In the genomic region with DNA sequence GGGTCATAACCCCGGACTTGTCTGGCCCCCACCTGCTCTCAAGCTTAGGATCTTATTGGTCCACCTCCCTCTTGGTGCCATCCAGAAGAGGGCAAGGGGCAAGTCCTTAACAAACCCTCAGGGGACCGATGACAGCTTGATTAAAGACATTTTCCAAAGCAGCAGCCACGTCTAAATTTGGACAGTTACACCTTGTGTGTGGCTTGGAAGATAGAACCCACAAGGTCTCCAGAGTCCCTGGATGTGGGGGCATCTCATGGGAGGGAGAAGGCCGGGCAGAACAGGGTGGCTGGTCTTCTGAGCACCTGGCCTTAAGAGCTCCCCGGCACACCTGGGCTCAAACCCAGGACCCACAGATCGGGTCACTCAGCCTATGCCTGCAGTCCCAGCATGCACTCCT, we compare ENCODE assay signal across 22 mouse cellular contexts. TPM values are rescaled to one million over a fixed set of nuclear protein-coding genes. Genes with fewer than 3 reads are reported as not detected.
DNase-seq lines count a peak whose midpoint lies in the region; ATAC-seq and TF ChIP-seq lines count a peak whose summit lies in the region.
"Had no signal": no experiment of that assay in that cellular context is flagged by ENCODE, and none has a peak within 500 bp of the region (broad histone marks: within the 10 kb centered on the region; RNA-seq: fewer than 3 reads in every experiment).

No protein-coding gene starts in this region.

- H3K27me3 ChIP-seq in heart, embryonic 11.5 days (ENCODE audit: control insufficient read depth, insufficient read depth, low read length) = no peaks in the 10 kb centered on the region
- H3K27me3 ChIP-seq in heart, embryonic 16.5 days (ENCODE audit: control insufficient read depth, insufficient read depth, low read length) = no peaks in the 10 kb centered on the region
- H3K27me3 ChIP-seq in intestine, embryonic 16.5 days (replicated peaks; ENCODE audit: control insufficient read depth, insufficient read depth, low read length) = no peaks in the 10 kb centered on the region
- no peaks in the 10 kb centered on the region for H3K27me3 ChIP-seq in stomach, postnatal 0 days (ENCODE audit: control insufficient read depth, insufficient read depth, low read length)
- H3K27me3 ChIP-seq: kidney, embryonic 15.5 days; neural tube, embryonic 12.5 days had no signal

- peak overlapping the region; percentile 62 for H3K4me3 ChIP-seq in heart, embryonic 11.5 days (ENCODE audit: low read depth, low read length)
- peak overlapping the region; percentile 67 for H3K4me3 ChIP-seq in heart, embryonic 16.5 days (ENCODE audit: low read length)
- H3K4me3 ChIP-seq in intestine, embryonic 16.5 days (ENCODE audit: low read length) = peak overlapping the region; percentile 36
- peak overlapping the region; percentile 47 for H3K4me3 ChIP-seq in stomach, postnatal 0 days (ENCODE audit: low read depth, low read length)
- H3K4me3 ChIP-seq: embryonic facial prominence, embryonic 10.5 days; hindbrain, embryonic 12.5 days; kidney, embryonic 15.5 days; limb, embryonic 12.5 days; liver, embryonic 12.5 days; neural tube, embryonic 12.5 days had no signal

- H3K4me2 ChIP-seq in heart, embryonic 11.5 days = peak overlapping the region; percentile 76
- H3K4me2 ChIP-seq in heart, embryonic 16.5 days (ENCODE audit: low read depth, low read length) = peak overlapping the region; percentile 74
- peak overlapping the region; percentile 20; the same call in 1 of the 2 replicates for H3K4me2 ChIP-seq in intestine, embryonic 16.5 days (ENCODE audit: low read depth, low read length)
- peak overlapping the region; percentile 50 for H3K4me2 ChIP-seq in stomach, postnatal 0 days (replicated peaks; ENCODE audit: low read depth)
- H3K4me2 ChIP-seq: hindbrain, embryonic 12.5 days; kidney, embryonic 15.5 days; limb, embryonic 12.5 days; liver, embryonic 12.5 days; midbrain, embryonic 11.5 days; neural tube, embryonic 12.5 days had no signal

- H3K9ac ChIP-seq in heart, embryonic 11.5 days (ENCODE audit: low read depth, low read length) = peak overlapping the region; percentile 97
- peak overlapping the region; percentile 86 for H3K9ac ChIP-seq in heart, embryonic 16.5 days (ENCODE audit: low read length)
- H3K9ac ChIP-seq in intestine, embryonic 16.5 days (ENCODE audit: low read depth, low read length) = no peak overlapping the region
- peak overlapping the region; percentile 8; the same call in 1 of the 2 replicates for H3K9ac ChIP-seq in stomach, postnatal 0 days (ENCODE audit: low read length)
- H3K9ac ChIP-seq: hindbrain, embryonic 12.5 days; kidney, embryonic 15.5 days; limb, embryonic 12.5 days; liver, embryonic 12.5 days; neural tube, embryonic 12.5 days had no signal

- no peak for TF ChIP-seq CTCF in stomach, postnatal 0 days (IDR thresholded peaks at IDR 0.05; ENCODE audit: low read depth)

- peaks cover 26% of the 10 kb centered on the region for H3K4me1 ChIP-seq in heart, embryonic 11.5 days (ENCODE audit: control insufficient read depth, insufficient read depth, low read length)
- H3K4me1 ChIP-seq in heart, embryonic 16.5 days (ENCODE audit: control insufficient read depth, insufficient read depth, low read length) = peaks cover 23% of the 10 kb centered on the region
- H3K4me1 ChIP-seq in intestine, embryonic 16.5 days (ENCODE audit: control insufficient read depth, insufficient read depth, low read length) = no peaks in the 10 kb centered on the region
- H3K4me1 ChIP-seq in stomach, postnatal 0 days (replicated peaks; ENCODE audit: control insufficient read depth, insufficient read depth) = no peaks in the 10 kb centered on the region
- H3K4me1 ChIP-seq: liver, embryonic 12.5 days had no signal

- DNase-seq in heart, adult 8-10 months (ENCODE audit: low spot score) = no peak
- DNase-seq in stomach, postnatal 0 days (ENCODE audit: low spot score) = no peak
- no peak for DNase-seq in cerebellum, adult 9-10 months
- no peak for DNase-seq in retina, embryonic 14.5 days (ENCODE audit: low spot score)
- DNase-seq: adrenal gland, adult 2 months; cerebellum, adult 2 months; right cerebral cortex, adult 18-20 months; spleen, adult 18-20 months; thymus, postnatal 14 days had no signal

- WGBS in heart, embryonic 11.5 days (ENCODE audit: insufficient replicate concordance) = 38% methylated on average over 6 of the region's 6 CpGs
- WGBS in heart, embryonic 16.5 days = 34% methylated on average over 6 of the region's 6 CpGs
- 65% methylated on average over 6 of the region's 6 CpGs for WGBS in intestine, embryonic 16.5 days
- WGBS in stomach, postnatal 0 days = 51% methylated on average over 6 of the region's 6 CpGs

- H3K27ac ChIP-seq in heart, embryonic 11.5 days (ENCODE audit: low read depth, low read length) = peak overlapping the region; percentile 92
- peak overlapping the region; percentile 98 for H3K27ac ChIP-seq in heart, embryonic 16.5 days (ENCODE audit: low read length)
- H3K27ac ChIP-seq in intestine, embryonic 16.5 days (ENCODE audit: low read length) = no peak overlapping the region
- peak overlapping the region; percentile 59; the same call in 1 of the 2 replicates for H3K27ac ChIP-seq in stomach, postnatal 0 days (replicated peaks)
- H3K27ac ChIP-seq: embryonic facial prominence, embryonic 10.5 days; hindbrain, embryonic 12.5 days; kidney, embryonic 15.5 days; limb, embryonic 12.5 days; liver, embryonic 12.5 days; neural tube, embryonic 12.5 days had no signal

- H3K36me3 ChIP-seq in heart, embryonic 11.5 days (ENCODE audit: control insufficient read depth, insufficient read depth, low read length) = peaks cover under 1% of the 10 kb centered on the region; the same call in 1 of the 2 replicates
- H3K36me3 ChIP-seq in heart, embryonic 16.5 days (ENCODE audit: control insufficient read depth, insufficient read depth) = peaks cover 5% of the 10 kb centered on the region
- H3K36me3 ChIP-seq in intestine, embryonic 16.5 days (ENCODE audit: control insufficient read depth, insufficient read depth, low read length) = no peaks in the 10 kb centered on the region
- H3K36me3 ChIP-seq in stomach, postnatal 0 days (ENCODE audit: control insufficient read depth, insufficient read depth, low read length) = no peaks in the 10 kb centered on the region
- H3K36me3 ChIP-seq: embryonic facial prominence, embryonic 10.5 days; hindbrain, embryonic 12.5 days; kidney, embryonic 15.5 days; limb, embryonic 12.5 days; liver, embryonic 12.5 days; neural tube, embryonic 12.5 days had no signal

- H3K9me3 ChIP-seq in heart, embryonic 11.5 days (replicated peaks; ENCODE audit: control insufficient read depth, low read length) = no peaks in the 10 kb centered on the region
- H3K9me3 ChIP-seq in heart, embryonic 16.5 days (replicated peaks; ENCODE audit: control insufficient read depth, low read length) = no peaks in the 10 kb centered on the region; the same call in 1 of the 2 replicates
- no peaks in the 10 kb centered on the region for H3K9me3 ChIP-seq in intestine, embryonic 16.5 days (ENCODE audit: control insufficient read depth, low read length)
- no peaks in the 10 kb centered on the region for H3K9me3 ChIP-seq in stomach, postnatal 0 days (ENCODE audit: control insufficient read depth, low read length)
- H3K9me3 ChIP-seq: embryonic facial prominence, embryonic 10.5 days; hindbrain, embryonic 12.5 days; kidney, embryonic 15.5 days; limb, embryonic 12.5 days; liver, embryonic 12.5 days; neural tube, embryonic 12.5 days had no signal

- TF ChIP-seq EP300 in stomach, postnatal 0 days (optimal IDR thresholded peaks at IDR 0.05) = no peak

- no peak for ATAC-seq in heart, embryonic 11.5 days (replicated peaks; ENCODE audit: insufficient number of reproducible peaks, low FRiP score, low TSS enrichment)
- ATAC-seq in heart, embryonic 16.5 days (replicated peaks; ENCODE audit: extremely low read depth, insufficient read depth, low FRiP score) = no peak
- no peak for ATAC-seq in intestine, embryonic 16.5 days
- ATAC-seq in stomach, postnatal 0 days (ENCODE audit: low FRiP score, low TSS enrichment) = no peak
- ATAC-seq: liver, embryonic 12.5 days had no signal

RNA-seq across cellular contexts. Expression of gene Jph2, which starts 3.8 kb away (rescaled TPM):
- polyA plus RNA-seq in heart, embryonic 11.5 days (2014; fragmentation: Nextera tagmentation; extraction: Ambion mirVana) = 19.5 and 22.7 TPM in 2 replicates
- total RNA-seq in heart, adult 8-10 months (2022) = 100 to 1,000 TPM; 423 to 464 (median 433) TPM
- 38.5 and 43.2 TPM in 2 replicates for polyA plus RNA-seq in heart, embryonic 16.5 days (2015; fragmentation: Nextera tagmentation; extraction: Ambion mirVana)
- 6.3 and 7.5 TPM in 2 replicates for polyA plus RNA-seq in intestine, embryonic 16.5 days (2015; fragmentation: Nextera tagmentation; extraction: Ambion mirVana)
- polyA plus RNA-seq in stomach, postnatal 0 days (2015; fragmentation: Nextera tagmentation; extraction: Ambion mirVana) = 13.6 and 13.9 TPM in 2 replicates
- total RNA-seq: common myeloid progenitor, adult 5-6 weeks; granulocyte monocyte progenitor cell, adult 5-6 weeks; monocyte, adult 5-6 weeks had no signal

RNA-seq across cellular contexts. Expression of gene Oser1, which starts 30.5 kb away (rescaled TPM):
- 60.8 and 64.1 TPM in 2 replicates for polyA plus RNA-seq in heart, embryonic 11.5 days (2014; fragmentation: Nextera tagmentation; extraction: Ambion mirVana)
- total RNA-seq in heart, adult 8-10 months (2022) = 10 to 100 TPM; 19.4 to 21.8 (median 20.3) TPM
- 57.1 and 63.8 TPM in 2 replicates for polyA plus RNA-seq in heart, embryonic 16.5 days (2015; fragmentation: Nextera tagmentation; extraction: Ambion mirVana)
- polyA plus RNA-seq in intestine, embryonic 16.5 days (2015; fragmentation: Nextera tagmentation; extraction: Ambion mirVana) = 79.4 and 85.8 TPM in 2 replicates
- 79.8 and 81.4 TPM in 2 replicates for polyA plus RNA-seq in stomach, postnatal 0 days (2015; fragmentation: Nextera tagmentation; extraction: Ambion mirVana)

RNA-seq across cellular contexts. Expression of gene Gdap1l1, which starts 44.3 kb away (rescaled TPM):
- polyA plus RNA-seq in heart, embryonic 11.5 days (2014; fragmentation: Nextera tagmentation; extraction: Ambion mirVana) = 0.31 and 0.64 TPM in 2 replicates
- not detected for total RNA-seq in heart, adult 8-10 months (2022)
- polyA plus RNA-seq in heart, embryonic 16.5 days (2015; fragmentation: Nextera tagmentation; extraction: Ambion mirVana) = 0.18 and 0.36 TPM in 2 replicates
- 3.9 and 5.0 TPM in 2 replicates for polyA plus RNA-seq in intestine, embryonic 16.5 days (2015; fragmentation: Nextera tagmentation; extraction: Ambion mirVana)
- polyA plus RNA-seq in stomach, postnatal 0 days (2015; fragmentation: Nextera tagmentation; extraction: Ambion mirVana) = 1.9 and 2.7 TPM in 2 replicates
- total RNA-seq: granulocyte monocyte progenitor cell, adult 5-6 weeks; monocyte, adult 5-6 weeks had no signal

Comparison
In these comparisons a context has a peak if more than half of its experiments do, and no peak if none do; other contexts are left out.
1. H3K4me2 ChIP-seq: peak in every context shown above with its lines; median percentile 76 in heart, embryonic 11.5 days; 74 in heart, embryonic 16.5 days; 50 in stomach, postnatal 0 days; 20 in intestine, embryonic 16.5 days.